Mouse (Mus musculus) forebrain, postnatal 0 days (tissue): Measurements from ENCODE around the gene Sox1. TPM values are rescaled to one million over a fixed set of nuclear protein-coding genes. Genes with fewer than 3 reads are reported as not detected.

Source experiments
- ATAC-seq: fragments of 200-750 bp; cut with Nextera tagmentation; 2 replicates; pipeline ENCODE4 v1.8.0; 2017; ENCODE audit warnings: mild to moderate bottlenecking, moderate library complexity
- DNase-seq: peaks from one replicate; pipeline ENCODE4 v3.0.0-alpha.2; 2015
- H3K27ac ChIP-seq: fragments of 300-500 bp; sonication (generic); 2 replicates; pipeline ENCODE4 v1.5.1; 2014; ENCODE audit warnings: low read depth, mild to moderate bottlenecking, antibody characterized with exemption, low read length, moderate library complexity, mixed read lengths
- H3K27me3 ChIP-seq: fragments of 300-500 bp; sonication (generic); 2 replicates; pipeline ENCODE4 v1.6.1; 2014; ENCODE audit warnings: mild to moderate bottlenecking, low read length, mixed read lengths; ENCODE audit not compliant: insufficient read depth
- H3K36me3 ChIP-seq: fragments of 300-500 bp; sonication (generic); 2 replicates; pipeline ENCODE4 v1.6.1; 2014; ENCODE audit warnings: mild to moderate bottlenecking, moderate library complexity; ENCODE audit not compliant: insufficient read depth
- H3K4me1 ChIP-seq: fragments of 300-500 bp; sonication (generic); 2 replicates; pipeline ENCODE4 v1.6.1; 2014; ENCODE audit warnings: antibody characterized with exemption; ENCODE audit not compliant: insufficient read depth
- H3K4me2 ChIP-seq: fragments of 300-500 bp; sonication (generic); 2 replicates; pipeline ENCODE4 v1.6.1; 2014; ENCODE audit warnings: low read depth, mild to moderate bottlenecking, moderate library complexity
- H3K4me3 ChIP-seq: fragments of 300-500 bp; sonication (generic); 2 replicates; pipeline ENCODE4 v1.5.1; 2014; ENCODE audit warnings: low read depth, low read length, mixed read lengths
- H3K9ac ChIP-seq: fragments of 300-500 bp; sonication (generic); 2 replicates; pipeline ENCODE4 v1.6.1; 2014; ENCODE audit warnings: mild to moderate bottlenecking
- H3K9me3 ChIP-seq: fragments of 300-500 bp; sonication (generic); 2 replicates; pipeline ENCODE4 v1.6.1; 2016; ENCODE audit warnings: low read length
- CTCF ChIP-seq: sonication (generic); IDR thresholded peaks from 2 replicates; pipeline ENCODE4 v1.5.1; 2016; ENCODE audit warnings: antibody characterized with exemption, control low read depth, low read depth
- WGBS: fragments of 180-500 bp; shearing (Covaris S2); extraction: QIAGEN DNeasy Blood & Tissue Kit; methylation state at CpG from one replicate; pipeline ENCODE4 v1.1.7; 2014; 5-methylcytosine and 5-hydroxymethylcytosine counted together
- microRNA-seq, 2 experiments: library from miRNA; unstranded; fragments of <30 nt; microRNA quantifications; one replicate each; pipeline ENCODE4; 2016
- polyA plus RNA-seq: library from polyadenylated mRNA; unstranded; fragments of >200 nt; fragmentation: Nextera tagmentation; extraction: Ambion mirVana; gene quantifications from 2 replicates; pipeline ENCODE4 v1.2.1, GENCODE M21; 2015
- total RNA-seq: library from RNA; depleted of rRNA; stranded (reverse); fragments of >200 nt; gene quantifications from 2 replicates; pipeline ENCODE4 v1.2.3, GENCODE M21; 2014; rRNA removed

The Sox1 gene
- total and polyA plus RNA-seq, 2 experiments from 2014 or later: 4.3 to 36.5 TPM

DNA sequence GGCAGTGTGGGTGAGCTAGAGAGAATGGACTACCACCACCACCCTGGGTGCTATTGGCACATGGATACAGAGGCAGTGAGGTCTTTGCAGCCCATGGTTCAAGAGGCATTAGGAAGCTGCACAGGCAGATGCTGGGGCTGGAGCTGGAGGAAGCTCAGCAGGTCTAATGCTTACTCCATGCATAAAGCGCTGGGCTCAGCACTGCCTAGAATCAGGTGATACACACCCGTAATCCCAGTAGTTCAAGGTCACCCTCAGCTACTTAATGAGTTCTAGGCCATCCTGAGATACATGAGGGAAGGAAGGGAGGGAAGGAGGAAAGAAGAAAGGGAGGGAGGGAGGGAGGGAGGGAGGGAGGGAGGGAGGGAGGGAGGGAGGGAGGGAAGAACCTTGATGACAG is 50.2 kb downstream of the Sox1 start:
- no peak overlapping the region for H3K27ac ChIP-seq
- H3K4me2 ChIP-seq: no peak overlapping the region
- H3K9ac ChIP-seq: no peak overlapping the region
- no peaks in the 10 kb centered on the region for H3K9me3 ChIP-seq
- peaks cover 5% of the 10 kb centered on the region; the same call in 1 of the 2 replicates for H3K4me1 ChIP-seq
- H3K4me3 ChIP-seq: no peak overlapping the region
- H3K36me3 ChIP-seq: no peaks in the 10 kb centered on the region
- DNase-seq (no peak), ATAC-seq (no peak)
- WGBS: 83% methylated on average over 2 of the region's 2 CpGs
- no peaks in the 10 kb centered on the region for H3K27me3 ChIP-seq
- TF ChIP-seq CTCF: no peak

DNA sequence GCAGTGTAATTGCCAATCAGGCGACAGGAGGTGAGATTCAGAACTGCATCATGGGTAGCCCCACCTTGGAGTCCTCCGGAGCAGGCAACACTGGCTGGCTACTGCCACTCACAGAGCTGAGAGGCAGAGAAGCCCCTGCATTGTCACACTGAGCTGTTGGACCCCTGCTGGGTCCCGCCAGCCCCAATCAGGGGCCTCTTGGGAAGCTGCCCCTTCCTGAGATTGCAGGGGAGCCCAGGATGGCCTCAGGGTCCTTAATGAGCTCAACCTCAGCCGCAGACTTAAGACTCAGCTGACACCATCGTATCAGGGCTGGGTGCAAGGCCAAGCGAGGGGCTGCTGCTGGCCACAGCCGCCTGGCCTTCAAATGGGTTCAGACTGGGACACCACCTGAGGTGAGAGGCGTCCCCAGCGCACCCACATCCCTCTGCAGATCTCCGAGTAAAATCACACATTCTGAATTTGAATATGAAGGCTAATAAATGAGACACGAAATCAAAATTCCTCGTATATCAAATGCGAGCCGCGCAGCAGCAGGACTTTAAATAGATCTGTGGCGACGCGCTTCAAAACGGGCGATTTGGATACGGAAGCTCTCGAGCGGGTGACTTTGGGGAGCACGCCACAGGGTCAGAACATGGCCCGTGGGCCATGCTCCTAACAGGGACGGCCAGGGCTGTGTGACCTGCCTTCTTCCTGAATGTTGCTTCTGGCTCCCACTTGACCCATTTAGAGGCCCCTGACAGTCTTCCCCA is 51.0 kb downstream of the Sox1 start:
- Histone ChIP-seq H3K9me3 (no peaks in the 10 kb centered on the region), H3K9ac (0 out of 2 replicates have a peak overlapping the region, but pooled peaks have one; percentile 25), H3K4me3 (peak overlapping the region; percentile 12), H3K27ac (no peak overlapping the region), H3K4me1 (peaks cover 5% of the 10 kb centered on the region; the same call in 1 of the 2 replicates), H3K4me2 (peak overlapping the region; percentile 45), H3K27me3 (no peaks in the 10 kb centered on the region), H3K36me3 (no peaks in the 10 kb centered on the region)
- ATAC-seq: peak; percentile 76
- TF ChIP-seq CTCF: no peak; the same call in 1 of the 2 replicates
- 7% methylated on average over 26 of the region's 26 CpGs for WGBS
- DNase-seq: peak; percentile 49

Small RNA genes within 50 kb of the gene (microRNA-seq; reads per million reads assigned to microRNA genes)
- gene Gm25239: 0 reads per million in 2 experiments

Other genes starting within 250 kb of the Sox1 start
- 0.15 and 0.48 TPM in 2 replicates for gene A230072I06Rik, start 116.5 kb upstream of the Sox1 start, total RNA-seq
- gene A230072I06Rik, start 116.5 kb upstream of the Sox1 start, polyA plus RNA-seq: not detected in 2 replicates
- not detected in 2 replicates for gene Spaca7, start 177.7 kb downstream of the Sox1 start, total RNA-seq
- gene Spaca7, start 177.7 kb downstream of the Sox1 start, polyA plus RNA-seq: not detected in 2 replicates